Mouse (Mus musculus) neutrophil, adult 5-6 weeks (primary cell): ENCODE results near the gene Brat1. TPM values are rescaled to one million over a fixed set of nuclear protein-coding genes. Genes with fewer than 3 reads are reported as not detected.
"Not testable (repeated sequence)": the region's sequence is repeated elsewhere in the genome, so short reads cannot be mapped to it uniquely, and the experiment has no call there.

Experiments used
- ATAC-seq: fragments of 151-379, 151-347 bp; 2 replicates; pipeline ENCODE4 v1.8.0; 2017; ENCODE audit warnings: mild to moderate bottlenecking, moderate TSS enrichment; ENCODE audit not compliant: insufficient number of reproducible peaks, poor library complexity, low FRiP score, severe bottlenecking; ENCODE audit errors: extremely low read depth
- total RNA-seq: library from RNA; stranded (forward); fragments of 200-1000 nt; gene quantifications from 2 replicates; pipeline ENCODE4 v1.2.3, GENCODE M21; 2017

The Brat1 gene
- total RNA-seq: 23.3 and 23.6 TPM in 2 replicates

- ATAC-seq: peak; percentile 89
These were observed at the start of gene Brat1 for GRCm38 (mm10) chr5:140704378-140705251. Brat1 (plus strand) TSS chr5:140705011.

- no peak for ATAC-seq
These were observed 45.1 kb upstream of the Brat1 start for GRCm38 (mm10) chr5:140659607-140660272.

- ATAC-seq: no peak
These were observed 44.4 kb upstream of the Brat1 start for GRCm38 (mm10) chr5:140660398-140660797.

- ATAC-seq: no peak
These were observed 43.4 kb upstream of the Brat1 start for GRCm38 (mm10) chr5:140661427-140661826.

- no peak for ATAC-seq
These were observed 42.8 kb upstream of the Brat1 start for GRCm38 (mm10) chr5:140661875-140662643.

- peak; percentile 64 for ATAC-seq
These were observed 41.8 kb upstream of the Brat1 start for GRCm38 (mm10) chr5:140662741-140663592.

GRCm38 (mm10) chr5:140663621-140664180 is 41.1 kb upstream of the Brat1 start:
- ATAC-seq: peak; percentile 67

- no peak for ATAC-seq
These were observed 32.7 kb upstream of the Brat1 start for GRCm38 (mm10) chr5:140672115-140672514.

GRCm38 (mm10) chr5:140672603-140673002 is 32.2 kb upstream of the Brat1 start:
- not testable (repeated sequence) for ATAC-seq

GRCm38 (mm10) chr5:140674036-140674435 is 30.8 kb upstream of the Brat1 start:
- no peak for ATAC-seq

GRCm38 (mm10) chr5:140675079-140675478 is 29.7 kb upstream of the Brat1 start:
- no peak for ATAC-seq

- ATAC-seq: no peak
These were observed 29.2 kb upstream of the Brat1 start for GRCm38 (mm10) chr5:140675640-140676039.

- peak; percentile 56; the same call in 1 of the 2 replicates for ATAC-seq
These were observed 27.7 kb upstream of the Brat1 start for GRCm38 (mm10) chr5:140677137-140677536.

GRCm38 (mm10) chr5:140680051-140680450 is 24.8 kb upstream of the Brat1 start:
- no peak for ATAC-seq

- ATAC-seq: no peak
These were observed 23.9 kb upstream of the Brat1 start for GRCm38 (mm10) chr5:140680950-140681349.

GRCm38 (mm10) chr5:140682113-140682512 is 22.7 kb upstream of the Brat1 start:
- ATAC-seq: no peak

GRCm38 (mm10) chr5:140684343-140685148 is 20.3 kb upstream of the Brat1 start:
- ATAC-seq: peak; percentile 63
